Mouse (Mus musculus): ENCODE measurements at regions not wholly inside any gene's neighbourhood (a gene's known extent, or its start where the extent isn't known, plus 50 kb on each side); places are given as distances from the start of the nearest gene placed in this dataset.

DNA sequence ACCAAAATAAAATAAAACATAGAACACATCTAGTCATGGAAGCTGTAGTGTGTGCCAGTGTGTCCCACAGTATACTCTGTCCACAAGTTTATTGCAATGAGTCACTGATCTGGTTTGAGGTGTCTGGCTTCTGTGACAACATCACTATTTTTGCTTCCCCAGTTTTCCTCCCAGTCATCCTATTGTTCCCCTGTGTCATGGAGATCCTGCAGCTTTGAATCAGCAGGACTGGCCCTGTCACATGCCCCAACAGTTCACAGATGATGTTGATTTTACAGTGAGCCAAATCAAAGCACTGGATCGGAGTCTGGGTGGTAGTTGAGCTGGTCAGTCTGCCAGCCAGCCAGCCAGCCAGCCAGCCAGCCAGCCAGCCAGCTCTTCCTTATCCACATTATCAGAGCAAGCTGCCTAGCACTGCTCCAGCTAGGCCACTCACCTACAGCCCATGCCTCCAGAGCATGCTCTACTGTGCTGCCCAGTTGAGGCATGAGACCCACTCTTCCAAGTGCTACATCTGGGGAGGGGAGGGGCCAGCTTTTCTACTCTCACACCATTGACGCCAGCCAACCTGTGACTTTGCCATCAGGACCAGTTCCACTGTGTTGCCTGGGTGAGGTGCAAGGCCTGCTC is 619.1 kb upstream of the 4930452B06Rik start:
- no peak for TF ChIP-seq CTCF (IDR thresholded peaks at IDR 0.05)
- DNase-seq (ENCODE audit: extremely low spot score in 1 of 2, low spot score in 2 of 2), result no peak
- no peak overlapping the region for H3K27ac ChIP-seq
- H3K4me3 ChIP-seq, result no peak overlapping the region
- intact Hi-C loops (cut with DNase I), result no loop called here

DNA sequence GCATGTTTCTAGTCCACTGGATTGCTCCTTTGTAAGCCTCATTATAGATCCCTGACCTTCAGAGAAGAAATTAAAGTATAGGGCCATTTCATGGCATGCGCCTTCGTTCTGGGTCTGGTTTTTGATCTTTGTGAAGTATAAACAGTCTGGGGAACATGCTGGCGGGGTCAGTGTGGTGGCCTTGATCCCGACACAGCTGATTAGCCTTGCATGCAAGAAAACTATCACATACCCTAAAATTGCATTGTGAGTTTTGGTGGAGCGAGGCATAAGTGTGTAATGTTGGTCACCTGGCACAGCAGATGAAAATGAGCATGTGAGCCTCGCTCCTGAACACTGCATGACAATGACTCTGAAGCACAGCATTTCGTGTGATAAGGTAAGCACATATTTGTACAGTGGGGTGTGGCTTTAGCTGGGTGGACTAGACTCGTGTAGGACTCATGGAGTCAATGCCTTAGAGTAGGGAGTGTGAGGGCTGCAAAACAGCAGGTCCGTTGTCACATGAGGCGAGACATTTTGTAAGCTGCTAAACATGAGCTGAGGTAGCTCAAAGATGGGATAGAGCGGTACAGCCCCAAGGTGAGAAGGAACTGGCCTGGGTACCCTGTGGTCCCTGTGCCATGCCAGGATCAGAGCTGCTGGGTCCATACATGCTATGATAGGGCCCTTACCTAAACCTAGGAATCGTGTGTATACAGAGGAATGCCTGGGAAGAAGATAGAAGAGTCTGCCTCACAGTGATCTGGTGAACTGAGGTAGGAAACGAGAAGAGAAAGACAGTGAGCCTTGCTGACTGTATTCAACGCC is 601.4 kb upstream of the 4930452B06Rik start:
- Histone ChIP-seq H3K27ac (no peak overlapping the region), H3K4me3 (no peak overlapping the region)
- no peak for DNase-seq (ENCODE audit: extremely low spot score in 1 of 2, low spot score in 2 of 2)
- intact Hi-C loops (cut with DNase I), result no loop called here
- TF ChIP-seq CTCF (IDR thresholded peaks at IDR 0.05), result no peak

DNA sequence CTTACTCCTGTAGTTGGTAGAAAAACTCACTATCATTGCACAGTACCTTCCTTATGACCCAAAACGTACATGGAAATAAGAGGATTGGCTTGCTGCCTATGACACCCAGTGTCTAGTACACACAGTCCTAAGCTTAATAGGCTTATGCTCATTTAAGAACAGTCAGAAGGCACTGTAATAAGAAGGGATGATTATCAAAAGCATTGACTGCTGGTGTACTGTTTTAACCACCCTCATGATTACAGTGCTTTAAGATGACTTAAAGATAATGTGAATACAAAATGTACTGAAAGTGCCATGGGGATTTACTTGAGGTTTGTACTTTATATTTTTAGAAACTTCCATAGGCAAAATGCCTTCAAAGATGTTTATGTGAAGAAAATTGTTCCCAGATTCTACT is 586.0 kb upstream of the 4930452B06Rik start:
- no peak for DNase-seq (ENCODE audit: extremely low spot score in 1 of 2, low spot score in 2 of 2)
- no peak overlapping the region for H3K4me3 ChIP-seq
- no peak for TF ChIP-seq CTCF (IDR thresholded peaks at IDR 0.05)
- intact Hi-C loops (cut with DNase I), result no loop called here
- no peak overlapping the region for H3K27ac ChIP-seq

- no peak overlapping the region for H3K4me3 ChIP-seq
- DNase-seq (ENCODE audit: extremely low spot score in 1 of 2, low spot score in 2 of 2), result no peak
- H3K27ac ChIP-seq, result no peak overlapping the region
- TF ChIP-seq CTCF (IDR thresholded peaks at IDR 0.05), result no peak
- intact Hi-C loops (cut with DNase I), result no loop called here
These were observed 579.2 kb upstream of the 4930452B06Rik start for GRCm38 (mm10) chr14:9245266-9245665.

- no peak for DNase-seq (ENCODE audit: extremely low spot score in 1 of 2, low spot score in 2 of 2)
- no peak for TF ChIP-seq CTCF (IDR thresholded peaks at IDR 0.05)
- H3K27ac ChIP-seq, result no peak overlapping the region
- no peak overlapping the region for H3K4me3 ChIP-seq
- intact Hi-C loops (cut with DNase I), result no loop called here
These were observed 577.3 kb upstream of the 4930452B06Rik start for GRCm38 (mm10) chr14:9243336-9243735.

DNA sequence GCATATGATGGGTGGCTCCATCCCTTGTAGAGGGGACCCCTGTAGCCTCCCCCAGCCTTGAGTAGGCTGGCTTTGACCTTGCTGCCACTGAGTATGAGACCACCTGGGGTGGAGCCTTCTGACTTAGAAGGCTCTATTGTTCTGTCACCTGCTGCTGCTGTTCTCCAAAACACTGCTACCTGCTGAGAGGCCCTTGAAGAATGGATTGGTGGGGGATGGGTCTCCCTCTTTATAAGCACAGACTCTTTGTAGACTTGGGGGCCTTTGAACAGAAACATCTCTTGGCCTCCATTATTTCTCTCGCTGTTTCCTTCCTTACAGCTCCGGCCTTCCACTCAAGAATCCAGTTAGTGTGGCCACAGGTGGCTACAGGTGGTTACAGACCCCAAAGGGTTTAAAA is 576.1 kb upstream of the 4930452B06Rik start:
- intact Hi-C loops (cut with DNase I), result no loop called here

GRCm38 (mm10) chr14:9227670-9228069 is 561.6 kb upstream of the 4930452B06Rik start:
- TF ChIP-seq CTCF (IDR thresholded peaks at IDR 0.05), result no peak

More for the DNA sequence above, 576.1 kb upstream of the 4930452B06Rik start:
- Histone ChIP-seq H3K27ac (no peak overlapping the region), H3K4me3 (no peak overlapping the region)
- no peak for DNase-seq (ENCODE audit: extremely low spot score in 1 of 2, low spot score in 2 of 2)
- TF ChIP-seq CTCF (IDR thresholded peaks at IDR 0.05), result no peak

DNA sequence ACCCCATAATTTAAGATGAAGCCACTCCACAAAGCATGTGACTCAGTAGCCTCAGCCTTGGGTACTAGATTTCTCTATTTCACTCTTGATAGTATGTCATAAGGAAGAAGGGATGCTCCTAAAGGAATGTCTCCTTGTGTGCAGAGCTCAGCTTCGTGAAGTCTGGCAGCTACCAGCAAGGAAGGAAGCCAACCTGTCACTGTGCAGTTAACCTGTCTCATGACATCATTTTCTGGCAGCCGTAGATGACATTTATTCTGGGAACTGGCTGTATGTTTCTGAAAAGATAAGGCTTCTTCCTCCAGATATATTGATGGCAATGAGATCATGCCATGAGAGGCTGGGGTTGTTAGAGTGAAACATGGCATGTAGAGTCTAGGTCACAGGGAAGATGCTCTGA is 534.2 kb upstream of the 4930452B06Rik start:
- DNase-seq (ENCODE audit: extremely low spot score in 1 of 2, low spot score in 2 of 2), result no peak
- Histone ChIP-seq H3K27ac (no peak overlapping the region), H3K4me3 (no peak overlapping the region)
- TF ChIP-seq CTCF (IDR thresholded peaks at IDR 0.05), result no peak
- intact Hi-C loops (cut with DNase I), result no loop called here

More at GRCm38 (mm10) chr14:9227670-9228069, 561.6 kb upstream of the 4930452B06Rik start:
- no peak overlapping the region for H3K4me3 ChIP-seq
- intact Hi-C loops (cut with DNase I), result no loop called here
- no peak for DNase-seq (ENCODE audit: extremely low spot score in 1 of 2, low spot score in 2 of 2)
- no peak overlapping the region for H3K27ac ChIP-seq

- TF ChIP-seq CTCF (IDR thresholded peaks at IDR 0.05), result no peak
- DNase-seq (ENCODE audit: extremely low spot score in 1 of 2, low spot score in 2 of 2), result no peak
- no peak overlapping the region for H3K4me3 ChIP-seq
- H3K27ac ChIP-seq, result no peak overlapping the region
- intact Hi-C loops (cut with DNase I), result no loop called here
These were observed 526.2 kb upstream of the 4930452B06Rik start for GRCm38 (mm10) chr14:9192122-9192769.

DNA sequence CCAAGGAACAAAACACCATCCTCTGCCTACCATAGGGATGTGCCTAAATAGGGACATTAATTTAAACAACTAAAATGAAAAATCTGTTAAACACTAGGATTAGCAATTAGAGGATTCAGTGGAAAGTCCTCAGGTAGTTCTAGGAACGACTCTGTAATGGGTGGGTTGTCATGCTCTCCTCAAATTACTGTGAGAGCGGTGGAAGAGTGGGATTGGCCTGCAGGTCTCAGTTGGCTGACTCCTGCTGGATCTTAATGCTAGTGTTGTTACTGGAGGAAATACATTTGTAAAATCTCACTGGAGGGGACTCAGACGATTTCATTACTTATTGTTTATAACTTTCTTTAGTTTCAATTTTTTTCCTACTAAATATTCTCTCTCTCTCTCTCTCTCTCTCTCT is 525.6 kb upstream of the 4930452B06Rik start:
- intact Hi-C loops (cut with DNase I), result no loop called here

DNA sequence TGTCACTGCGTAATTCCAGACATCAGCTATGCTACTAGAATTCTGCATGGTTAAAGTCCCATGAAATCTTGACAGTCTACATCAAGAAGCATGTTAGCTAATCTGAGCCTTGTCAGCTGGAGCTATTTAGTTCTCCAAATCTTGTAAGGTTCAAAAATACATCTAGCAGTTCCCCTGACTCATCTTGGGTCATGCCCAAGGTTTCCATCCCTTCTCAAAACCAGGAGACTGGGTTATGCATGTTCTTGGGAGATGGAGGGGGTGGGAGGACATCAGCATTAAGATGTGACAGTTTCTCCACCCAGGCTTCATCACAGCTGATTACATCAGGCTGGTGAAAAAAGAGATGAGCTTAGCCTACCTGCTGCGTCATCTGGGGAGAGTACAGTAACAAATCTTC is 495.3 kb upstream of the 4930452B06Rik start:
- DNase-seq (ENCODE audit: extremely low spot score in 1 of 2, low spot score in 2 of 2), result peak in 1 of 2 experiments; percentile 9
- H3K27ac ChIP-seq, result no peak overlapping the region
- TF ChIP-seq CTCF (IDR thresholded peaks at IDR 0.05), result no peak
- intact Hi-C loops (cut with DNase I), result no loop called here
- H3K4me3 ChIP-seq, result no peak overlapping the region

More for the DNA sequence above, 525.6 kb upstream of the 4930452B06Rik start:
- no peak overlapping the region for H3K27ac ChIP-seq
- no peak for DNase-seq (ENCODE audit: extremely low spot score in 1 of 2, low spot score in 2 of 2)
- no peak overlapping the region for H3K4me3 ChIP-seq
- TF ChIP-seq CTCF (IDR thresholded peaks at IDR 0.05), result no peak

- TF ChIP-seq CTCF (IDR thresholded peaks at IDR 0.05), result no peak
- H3K27ac ChIP-seq, result no peak overlapping the region
- no peak overlapping the region for H3K4me3 ChIP-seq
- no peak for DNase-seq (ENCODE audit: extremely low spot score in 1 of 2, low spot score in 2 of 2)
- intact Hi-C loops (cut with DNase I), result no loop called here
These were observed 491.9 kb upstream of the 4930452B06Rik start for GRCm38 (mm10) chr14:9157941-9158340.
